Mouse (Mus musculus) limb, embryonic 10.5 days (tissue): ENCODE results near the gene 4933415A04Rik. TPM values are rescaled to one million over a fixed set of nuclear protein-coding genes. Genes with fewer than 3 reads are reported as not detected.
A peak's percentile ranks its signal among the peaks of the same experiment; 100 is the strongest.

Source experiments
- DNase-seq: peaks from one replicate; pipeline ENCODE4 v3.0.0-alpha.2; 2017; ENCODE audit warnings: low spot score
- H3K27ac ChIP-seq: fragments of 300-500 bp; sonication (generic); 2 replicates; pipeline ENCODE4 v1.5.1; 2016; ENCODE audit warnings: mild to moderate bottlenecking
- H3K27me3 ChIP-seq: fragments of 300-500 bp; sonication (generic); 2 replicates; pipeline ENCODE4 v1.6.1; 2016; ENCODE audit warnings: low read depth, mild to moderate bottlenecking; ENCODE audit not compliant: poor library complexity, severe bottlenecking
- H3K36me3 ChIP-seq: fragments of 300-500 bp; sonication (generic); 2 replicates; pipeline ENCODE4 v1.6.1; 2016; ENCODE audit warnings: mild to moderate bottlenecking, moderate library complexity
- H3K4me1 ChIP-seq: fragments of 300-500 bp; sonication (generic); 2 replicates; pipeline ENCODE4 v1.6.1; 2016
- H3K4me3 ChIP-seq: fragments of 300-500 bp; sonication (generic); 2 replicates; pipeline ENCODE4 v1.5.1; 2016; ENCODE audit warnings: mild to moderate bottlenecking, moderate library complexity
- H3K9me3 ChIP-seq: fragments of 300-500 bp; sonication (generic); replicated peaks from 2 replicates; pipeline ENCODE4 v1.6.1; 2016; ENCODE audit warnings: mild to moderate bottlenecking
- WGBS: fragments of 180-500 bp; shearing (Covaris S2); methylation state at CpG from one replicate; pipeline ENCODE4 v1.1.7; 2016; 5-methylcytosine and 5-hydroxymethylcytosine counted together
- polyA plus RNA-seq: library from polyadenylated mRNA; unstranded; fragments of >200 nt; fragmentation: Nextera tagmentation; extraction: Ambion mirVana; gene quantifications from 2 replicates; pipeline ENCODE4 v1.2.1, GENCODE M21; 2016

The 4933415A04Rik gene
- 9.7 and 11.2 TPM in 2 replicates for polyA plus RNA-seq

- Histone ChIP-seq H3K27ac (no peak within 1 kb of the TSS), H3K27me3 (no peaks in the 10 kb centered on the region), H3K9me3 (no peaks in the 10 kb centered on the region), H3K36me3 (peaks cover 78% of the 10 kb centered on the region), H3K4me3 (no peak within 1 kb of the TSS), H3K4me1 (peaks cover 13% of the 10 kb centered on the region)
- DNase-seq = peak; percentile 72
- WGBS = 81% methylated on average over 7 of the region's 7 CpGs
Measured at GRCm38 (mm10) chr11:43586324-43587090, at the start of gene 4933415A04Rik. Gene 4933415A04Rik (plus strand): TSS chr11:43587040.

- Histone ChIP-seq H3K4me3 (no peak overlapping the region), H3K27me3 (no peaks in the 10 kb centered on the region), H3K36me3 (peaks cover 86% of the 10 kb centered on the region), H3K4me1 (peaks cover 35% of the 10 kb centered on the region), H3K27ac (no peak overlapping the region), H3K9me3 (no peaks in the 10 kb centered on the region)
- WGBS = 83% methylated on average over 6 of the region's 6 CpGs
- no peak for DNase-seq
Measured at GRCm38 (mm10) chr11:43537074-43537473, 49.8 kb upstream of the 4933415A04Rik start.

GRCm38 (mm10) chr11:43539863-43540262, 47.0 kb upstream of the 4933415A04Rik start:
- H3K36me3 ChIP-seq = peaks cover 86% of the 10 kb centered on the region
- WGBS = 12% methylated on average over 6 of the region's 6 CpGs
- H3K27me3 ChIP-seq = no peaks in the 10 kb centered on the region
- DNase-seq = peak; percentile 46
- no peaks in the 10 kb centered on the region for H3K9me3 ChIP-seq
- no peak overlapping the region for H3K27ac ChIP-seq
- no peak overlapping the region for H3K4me3 ChIP-seq
- peaks cover 35% of the 10 kb centered on the region for H3K4me1 ChIP-seq

GRCm38 (mm10) chr11:43543711-43544466, 43.0 kb upstream of the 4933415A04Rik start:
- 89% methylated on average over 15 of the region's 15 CpGs for WGBS
- no peak for DNase-seq
- Histone ChIP-seq H3K36me3 (peaks cover 69% of the 10 kb centered on the region), H3K9me3 (no peaks in the 10 kb centered on the region), H3K4me1 (peaks cover 54% of the 10 kb centered on the region), H3K27me3 (no peaks in the 10 kb centered on the region), H3K27ac (no peak overlapping the region), H3K4me3 (no peak overlapping the region)

GRCm38 (mm10) chr11:43544819-43545218, 42.0 kb upstream of the 4933415A04Rik start:
- Histone ChIP-seq H3K36me3 (peaks cover 64% of the 10 kb centered on the region), H3K27me3 (no peaks in the 10 kb centered on the region), H3K4me3 (no peak overlapping the region), H3K4me1 (peaks cover 54% of the 10 kb centered on the region), H3K9me3 (no peaks in the 10 kb centered on the region), H3K27ac (no peak overlapping the region; the same call in 1 of the 2 replicates)
- DNase-seq = no peak
- WGBS = 92% methylated on average over 7 of the region's 7 CpGs

GRCm38 (mm10) chr11:43545873-43546475, 40.9 kb upstream of the 4933415A04Rik start:
- peaks cover 51% of the 10 kb centered on the region for H3K4me1 ChIP-seq
- H3K27me3 ChIP-seq = no peaks in the 10 kb centered on the region
- H3K4me3 ChIP-seq = no peak overlapping the region
- H3K9me3 ChIP-seq = no peaks in the 10 kb centered on the region
- 63% methylated on average over 16 of the region's 16 CpGs for WGBS
- peaks cover 64% of the 10 kb centered on the region for H3K36me3 ChIP-seq
- no peak overlapping the region for H3K27ac ChIP-seq
- DNase-seq = no peak

GRCm38 (mm10) chr11:43546678-43547077, 40.2 kb upstream of the 4933415A04Rik start:
- no peak overlapping the region for H3K27ac ChIP-seq
- 81% methylated on average over 4 of the region's 4 CpGs for WGBS
- H3K4me3 ChIP-seq = no peak overlapping the region
- no peaks in the 10 kb centered on the region for H3K27me3 ChIP-seq
- no peak for DNase-seq
- peaks cover 55% of the 10 kb centered on the region for H3K4me1 ChIP-seq
- no peaks in the 10 kb centered on the region for H3K9me3 ChIP-seq
- H3K36me3 ChIP-seq = peaks cover 60% of the 10 kb centered on the region

GRCm38 (mm10) chr11:43548148-43548547, 38.7 kb upstream of the 4933415A04Rik start:
- no peaks in the 10 kb centered on the region for H3K27me3 ChIP-seq
- H3K4me1 ChIP-seq = peaks cover 64% of the 10 kb centered on the region
- 0 out of 2 replicates have a peak overlapping the region, but pooled peaks have one; percentile 7 for H3K4me3 ChIP-seq
- peaks cover 47% of the 10 kb centered on the region for H3K36me3 ChIP-seq
- DNase-seq = peak; percentile 74
- peak overlapping the region; percentile 89 for H3K27ac ChIP-seq
- 12% methylated on average over 7 of the region's 7 CpGs for WGBS
- H3K9me3 ChIP-seq = no peaks in the 10 kb centered on the region

- H3K9me3 ChIP-seq = no peaks in the 10 kb centered on the region
- H3K36me3 ChIP-seq = peaks cover 40% of the 10 kb centered on the region
- H3K4me3 ChIP-seq = no peak overlapping the region
- WGBS = 78% methylated on average over 12 of the region's 12 CpGs
- DNase-seq = no peak
- peaks cover 64% of the 10 kb centered on the region for H3K4me1 ChIP-seq
- H3K27me3 ChIP-seq = no peaks in the 10 kb centered on the region
- H3K27ac ChIP-seq = peak overlapping the region; percentile 89
Measured at GRCm38 (mm10) chr11:43548657-43549435, 38.0 kb upstream of the 4933415A04Rik start.

GRCm38 (mm10) chr11:43549701-43550100, 37.1 kb upstream of the 4933415A04Rik start:
- 51% methylated on average over 11 of the region's 11 CpGs for WGBS
- H3K9me3 ChIP-seq = no peaks in the 10 kb centered on the region
- DNase-seq = no peak
- H3K27me3 ChIP-seq = no peaks in the 10 kb centered on the region
- H3K4me3 ChIP-seq = no peak overlapping the region
- peaks cover 40% of the 10 kb centered on the region for H3K36me3 ChIP-seq
- H3K27ac ChIP-seq = peak overlapping the region; percentile 54; the same call in 1 of the 2 replicates
- H3K4me1 ChIP-seq = peaks cover 64% of the 10 kb centered on the region

GRCm38 (mm10) chr11:43551756-43552155, 35.1 kb upstream of the 4933415A04Rik start:
- H3K27me3 ChIP-seq = no peaks in the 10 kb centered on the region
- peaks cover 34% of the 10 kb centered on the region for H3K36me3 ChIP-seq
- no peak for DNase-seq
- no peaks in the 10 kb centered on the region for H3K9me3 ChIP-seq
- H3K4me1 ChIP-seq = peaks cover 50% of the 10 kb centered on the region
- no peak overlapping the region for H3K4me3 ChIP-seq
- H3K27ac ChIP-seq = no peak overlapping the region
- WGBS = 81% methylated on average over 3 of the region's 3 CpGs

- WGBS = 64% methylated on average over 6 of the region's 6 CpGs
- Histone ChIP-seq H3K4me1 (peaks cover 42% of the 10 kb centered on the region), H3K4me3 (no peak overlapping the region), H3K27me3 (no peaks in the 10 kb centered on the region), H3K27ac (no peak overlapping the region), H3K9me3 (no peaks in the 10 kb centered on the region), H3K36me3 (peaks cover 36% of the 10 kb centered on the region)
- no peak for DNase-seq
Measured at GRCm38 (mm10) chr11:43552675-43553074, 34.2 kb upstream of the 4933415A04Rik start.
